In genomic region chr6:125312581-125313355, GRCm38 (mm10) we compare ENCODE assay signal across 8 mouse cellular contexts. TPM values are rescaled to one million over a fixed set of nuclear protein-coding genes. Genes with fewer than 3 reads are reported as not detected.
A peak's percentile ranks its signal among the peaks of the same experiment; 100 is the strongest.
DNase-seq lines count a peak whose midpoint lies in the region; ATAC-seq lines count a peak whose summit lies in the region.

No protein-coding gene starts in this region.

- peaks cover 40% of the 10 kb centered on the region for H3K36me3 ChIP-seq in megakaryocyte, embryonic 14.5 days (replicated peaks; ENCODE audit: low read length)
- H3K36me3 ChIP-seq in forebrain, embryonic 12.5 days (replicated peaks), result no peaks in the 10 kb centered on the region
- no peaks in the 10 kb centered on the region for H3K36me3 ChIP-seq in midbrain, embryonic 14.5 days (ENCODE audit: control insufficient read depth, insufficient read depth, low read length)

- ATAC-seq in megakaryocyte, adult 5-6 weeks (ENCODE audit: poor library complexity, severe bottlenecking), result no peak
- ATAC-seq in forebrain, embryonic 12.5 days (ENCODE audit: low FRiP score), result no peak
- 0 out of 2 replicates have a peak, but pooled peaks have one; percentile 23 for ATAC-seq in midbrain, embryonic 14.5 days (ENCODE audit: low FRiP score, low TSS enrichment)

- WGBS in forebrain, embryonic 12.5 days, result 74% methylated on average over 22 of the region's 22 CpGs
- WGBS in midbrain, embryonic 14.5 days, result 68% methylated on average over 22 of the region's 22 CpGs

- peak; percentile 61 to 73 for DNase-seq in kidney, postnatal 25 days
- peak; percentile 23 for DNase-seq in midbrain, embryonic 14.5 days
- no peak for DNase-seq in gastrocnemius, postnatal 25 days
- DNase-seq in cerebellum, adult 9-11 months, result no peak
- DNase-seq in frontal cortex, postnatal 10 days (ENCODE audit: low spot score in 2 of 2), result no peak

- no peaks in the 10 kb centered on the region for H3K9me3 ChIP-seq in megakaryocyte, embryonic 14.5 days
- no peaks in the 10 kb centered on the region for H3K9me3 ChIP-seq in forebrain, embryonic 12.5 days
- no peaks in the 10 kb centered on the region for H3K9me3 ChIP-seq in midbrain, embryonic 14.5 days (ENCODE audit: control insufficient read depth, low read length)

- peak overlapping the region; percentile 69 for H3K4me2 ChIP-seq in forebrain, embryonic 12.5 days
- peak overlapping the region; percentile 60 for H3K4me2 ChIP-seq in midbrain, embryonic 14.5 days (ENCODE audit: low read length)

- H3K4me1 ChIP-seq in megakaryocyte, embryonic 14.5 days, result peaks cover 28% of the 10 kb centered on the region
- H3K4me1 ChIP-seq in forebrain, embryonic 12.5 days, result peaks cover 34% of the 10 kb centered on the region
- H3K4me1 ChIP-seq in midbrain, embryonic 14.5 days (ENCODE audit: control insufficient read depth, insufficient read depth, low read length), result peaks cover 9% of the 10 kb centered on the region

- H3K9ac ChIP-seq in forebrain, embryonic 12.5 days, result peak overlapping the region; percentile 63; the same call in 1 of the 2 replicates
- H3K9ac ChIP-seq in midbrain, embryonic 14.5 days (replicated peaks; ENCODE audit: low read length), result peak overlapping the region; percentile 54; the same call in 1 of the 2 replicates

- H3K4me3 ChIP-seq in megakaryocyte, embryonic 14.5 days (replicated peaks), result peak overlapping the region; percentile 92
- H3K4me3 ChIP-seq in forebrain, embryonic 12.5 days (replicated peaks), result peak overlapping the region; percentile 39
- H3K4me3 ChIP-seq in midbrain, embryonic 14.5 days (replicated peaks; ENCODE audit: low read depth, low read length), result peak overlapping the region; percentile 31

- H3K27me3 ChIP-seq in megakaryocyte, embryonic 14.5 days (replicated peaks), result peaks cover 38% of the 10 kb centered on the region
- peaks cover 19% of the 10 kb centered on the region for H3K27me3 ChIP-seq in forebrain, embryonic 12.5 days
- no peaks in the 10 kb centered on the region for H3K27me3 ChIP-seq in midbrain, embryonic 14.5 days (ENCODE audit: control insufficient read depth, insufficient read depth, low read length)

- H3K27ac ChIP-seq in forebrain, embryonic 12.5 days, result no peak overlapping the region
- no peak overlapping the region for H3K27ac ChIP-seq in midbrain, embryonic 14.5 days (replicated peaks; ENCODE audit: low read depth, low read length)

RNA-seq across cellular contexts. Expression of gene Ltbr, which starts 0.9 kb away (rescaled TPM):
- polyA plus RNA-seq in megakaryocyte, embryonic 14.5 days (2012; ENCODE audit: insufficient read depth, low replicate concordance), result 41.9 and 48.8 TPM in 2 replicates
- total RNA-seq in megakaryocyte, adult 5-6 weeks (2015), result 30.0 and 30.6 TPM in 2 replicates
- total RNA-seq in megakaryocyte, adult 5-6 weeks (2017), result 57.1 and 59.9 TPM in 2 replicates
- polyA plus RNA-seq in forebrain, embryonic 12.5 days (2016; fragmentation: Nextera tagmentation; extraction: Ambion mirVana), result 12.7 and 14.0 TPM in 2 replicates
- polyA plus RNA-seq in midbrain, embryonic 14.5 days (2014; fragmentation: Nextera tagmentation; extraction: Ambion mirVana), result 10.2 and 13.9 TPM in 2 replicates
- 10 to 100 TPM; 21.2 to 21.7 TPM for total RNA-seq in gastrocnemius, postnatal 25 days (2021)

RNA-seq across cellular contexts. Expression of gene Scnn1a, which starts 7.7 kb away (rescaled TPM):
- polyA plus RNA-seq in megakaryocyte, embryonic 14.5 days (2012; ENCODE audit: insufficient read depth, low replicate concordance), result 0.39 TPM in 1 of 2 replicates, not detected in the other
- 9.0 and 9.5 TPM in 2 replicates for total RNA-seq in megakaryocyte, adult 5-6 weeks (2015)
- total RNA-seq in megakaryocyte, adult 5-6 weeks (2017), result 0.99 and 1.6 TPM in 2 replicates
- polyA plus RNA-seq in forebrain, embryonic 12.5 days (2016; fragmentation: Nextera tagmentation; extraction: Ambion mirVana), result 0.24 and 0.49 TPM in 2 replicates
- polyA plus RNA-seq in midbrain, embryonic 14.5 days (2014; fragmentation: Nextera tagmentation; extraction: Ambion mirVana), result 0.51 and 0.76 TPM in 2 replicates
- total RNA-seq in gastrocnemius, postnatal 25 days (2021), result under 1 TPM; 0.10 to 0.19 TPM

RNA-seq across cellular contexts. Expression of gene Tuba3a, which starts 26.9 kb away (rescaled TPM):
- not detected in 2 replicates for polyA plus RNA-seq in megakaryocyte, embryonic 14.5 days (2012; ENCODE audit: insufficient read depth, low replicate concordance)
- not detected in 2 replicates for total RNA-seq in megakaryocyte, adult 5-6 weeks (2015)
- not detected in 2 replicates for total RNA-seq in megakaryocyte, adult 5-6 weeks (2017)
- polyA plus RNA-seq in forebrain, embryonic 12.5 days (2016; fragmentation: Nextera tagmentation; extraction: Ambion mirVana), result not detected in 2 replicates
- not detected in 2 replicates for polyA plus RNA-seq in midbrain, embryonic 14.5 days (2014; fragmentation: Nextera tagmentation; extraction: Ambion mirVana)
- total RNA-seq in gastrocnemius, postnatal 25 days (2021), result not detected

RNA-seq across cellular contexts. Expression of gene Tnfrsf1a, which starts 36.4 kb away (rescaled TPM):
- polyA plus RNA-seq in megakaryocyte, embryonic 14.5 days (2012; ENCODE audit: insufficient read depth, low replicate concordance), result 10.1 and 63.6 TPM in 2 replicates
- total RNA-seq in megakaryocyte, adult 5-6 weeks (2015), result 96.4 and 101 TPM in 2 replicates
- total RNA-seq in megakaryocyte, adult 5-6 weeks (2017), result 90.2 and 116 TPM in 2 replicates
- polyA plus RNA-seq in forebrain, embryonic 12.5 days (2016; fragmentation: Nextera tagmentation; extraction: Ambion mirVana), result 16.6 and 19.3 TPM in 2 replicates
- polyA plus RNA-seq in midbrain, embryonic 14.5 days (2014; fragmentation: Nextera tagmentation; extraction: Ambion mirVana), result 6.8 and 13.4 TPM in 2 replicates
- total RNA-seq in gastrocnemius, postnatal 25 days (2021), result 10 to 100 TPM; 26.7 to 33.7 TPM

Comparison
In these comparisons a context has a peak if more than half of its experiments do, and no peak if none do; other contexts are left out.
1. H3K4me3 ChIP-seq: peak in every context shown above with its lines; median percentile 92 in megakaryocyte, embryonic 14.5 days; 39 in forebrain, embryonic 12.5 days; 31 in midbrain, embryonic 14.5 days.
2. DNase-seq: peak in kidney, postnatal 25 days (2 of 2) and midbrain, embryonic 14.5 days (single experiment); none in gastrocnemius, postnatal 25 days (single experiment), cerebellum, adult 9-11 months (single experiment) and frontal cortex, postnatal 10 days (0 of 2).